Mouse (Mus musculus) granulocyte monocyte progenitor cell, adult 5-6 weeks (primary cell): ENCODE measurements around the gene Adamts9. TPM values are rescaled to one million over a fixed set of nuclear protein-coding genes. Genes with fewer than 3 reads are reported as not detected.
A peak's percentile ranks its signal among the peaks of the same experiment; 100 is the strongest.

Experiments
- ATAC-seq: replicated peaks from 2 replicates; pipeline ENCODE4 v1.8.0; 2016; ENCODE audit warnings: mild to moderate bottlenecking, moderate TSS enrichment, inconsistent platforms; ENCODE audit not compliant: poor library complexity, severe bottlenecking
- total RNA-seq, 2 experiments: library from RNA; stranded (forward) in 1 of 2; stranded (reverse) in 1 of 2; fragments of 200-712, 200-1000 nt in 1 of 2; fragments of >200 nt in 1 of 2; fragmentation: Nextera tagmentation in 1 of 2; gene quantifications; 2 replicates each; pipeline ENCODE4 v1.2.3; 2014 to 2017

Adamts9 gene
- total RNA-seq, 2 experiments from 2014 or later, result not detected

DNA sequence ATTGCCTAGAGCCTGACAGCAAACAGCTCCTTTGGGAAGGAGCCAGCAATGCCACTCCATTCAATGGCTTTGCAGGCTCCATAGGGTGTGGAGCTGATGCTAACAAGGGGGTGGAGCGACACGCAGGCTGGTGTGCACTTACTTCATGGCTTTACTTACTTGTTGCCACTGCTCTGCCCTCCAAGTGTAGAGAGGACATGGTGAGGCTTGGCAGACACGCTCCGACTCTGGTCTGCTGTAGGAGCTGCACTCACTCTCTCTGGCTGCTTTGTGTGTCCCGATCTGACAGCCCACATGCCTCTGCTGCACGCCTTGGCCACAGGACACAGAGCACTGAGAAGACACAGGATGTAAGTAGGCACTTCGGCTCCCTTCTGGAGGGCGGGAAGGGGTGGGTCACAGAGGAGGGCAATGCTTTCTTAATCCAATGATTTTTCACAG, 127.0 kb downstream of the Adamts9 start, which contains the start of gene A730049H05Rik:
TSS of gene A730049H05Rik (plus strand) at position 168 of the 441 bp plus-strand sequence.
- ATAC-seq, result no peak

DNA sequence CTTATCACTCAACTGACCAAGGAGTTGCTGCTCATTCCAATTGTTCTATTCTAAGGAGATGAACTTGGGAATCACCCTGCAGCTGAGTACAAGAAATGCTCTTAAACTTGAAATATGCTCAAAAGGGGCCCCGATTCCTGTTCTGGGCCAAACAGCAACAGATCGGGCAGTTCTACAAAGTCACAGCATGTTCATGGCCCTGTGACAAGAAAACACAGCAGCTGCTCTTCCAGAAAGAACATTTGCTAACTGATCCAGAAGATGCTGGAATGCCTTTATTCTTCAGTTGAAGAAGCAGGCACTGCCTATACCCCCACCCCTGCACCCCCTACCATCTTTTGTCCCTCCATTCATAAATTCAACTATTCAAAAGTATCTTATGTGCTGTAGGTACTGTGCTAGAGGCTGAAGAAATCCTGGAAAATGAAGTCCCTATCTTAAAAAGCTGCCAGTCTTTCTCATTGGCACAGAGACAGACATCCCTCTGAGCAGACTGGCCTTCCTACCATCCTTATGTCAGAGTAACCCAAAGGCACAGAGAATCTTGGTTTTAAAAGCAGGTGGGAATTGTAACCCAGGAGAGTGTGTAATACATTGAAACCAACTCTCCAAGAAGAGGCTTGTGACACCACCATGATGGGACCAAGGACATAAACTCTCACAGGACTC, 130.5 kb downstream of the Adamts9 start:
- no peak for ATAC-seq

DNA sequence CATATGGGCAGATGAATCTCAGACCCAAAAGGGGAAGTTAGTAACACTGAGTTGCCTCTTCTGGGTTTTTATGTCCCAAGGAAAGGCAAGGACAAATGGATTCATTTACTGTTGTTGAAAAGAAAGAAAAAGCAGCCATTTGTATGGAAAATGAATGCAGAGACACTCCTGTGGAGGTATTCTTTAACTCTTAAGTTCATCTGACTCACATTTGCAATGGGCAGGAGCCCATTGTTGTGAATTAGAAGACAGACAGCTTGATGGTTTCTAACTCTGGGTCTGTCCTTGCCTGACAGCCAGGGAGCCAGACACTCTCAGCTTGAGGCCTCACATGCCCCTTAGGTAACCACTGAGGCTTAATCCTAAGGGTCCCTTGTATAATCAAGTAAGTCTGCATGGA, 131.7 kb downstream of the Adamts9 start:
- ATAC-seq, result no peak

DNA sequence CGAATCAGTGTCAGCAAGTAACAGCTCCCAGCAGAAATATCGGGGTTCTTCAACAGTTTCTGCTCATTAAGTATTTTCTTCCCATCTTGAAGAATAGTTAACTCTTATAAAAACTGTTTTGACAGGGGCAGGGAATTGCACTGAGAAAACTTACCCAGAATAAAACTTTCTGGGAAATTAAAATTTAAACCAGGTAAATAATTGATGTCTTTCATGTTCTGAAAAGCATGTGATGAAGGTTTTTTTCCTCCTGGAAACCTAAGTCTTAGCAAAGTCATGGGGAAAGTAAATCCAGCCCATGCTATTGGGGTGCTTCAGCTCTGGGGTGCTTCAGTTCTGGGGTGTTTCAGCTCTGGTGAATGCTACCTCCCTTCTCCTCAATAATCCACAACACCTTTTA, 132.7 kb downstream of the Adamts9 start:
- ATAC-seq, result no peak

DNA sequence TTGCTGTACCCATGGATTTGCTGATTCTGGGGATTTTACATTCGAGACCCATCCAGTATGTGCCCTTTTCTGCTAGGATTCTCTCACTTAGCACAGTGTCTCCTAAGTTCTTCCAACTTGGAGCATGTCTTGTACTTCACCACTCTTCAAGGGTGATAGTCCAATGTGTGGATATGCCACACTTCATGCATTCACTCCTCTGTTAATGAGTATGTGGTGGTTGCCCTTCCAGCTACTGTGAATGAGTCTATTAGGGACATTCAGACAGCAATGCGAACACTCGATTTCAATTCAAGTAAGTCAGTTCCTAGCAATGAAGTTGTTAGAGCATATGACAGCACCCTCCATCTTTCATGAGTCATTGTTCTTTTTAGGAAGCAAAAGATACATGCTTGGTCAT, 133.5 kb downstream of the Adamts9 start:
- no peak for ATAC-seq

DNA sequence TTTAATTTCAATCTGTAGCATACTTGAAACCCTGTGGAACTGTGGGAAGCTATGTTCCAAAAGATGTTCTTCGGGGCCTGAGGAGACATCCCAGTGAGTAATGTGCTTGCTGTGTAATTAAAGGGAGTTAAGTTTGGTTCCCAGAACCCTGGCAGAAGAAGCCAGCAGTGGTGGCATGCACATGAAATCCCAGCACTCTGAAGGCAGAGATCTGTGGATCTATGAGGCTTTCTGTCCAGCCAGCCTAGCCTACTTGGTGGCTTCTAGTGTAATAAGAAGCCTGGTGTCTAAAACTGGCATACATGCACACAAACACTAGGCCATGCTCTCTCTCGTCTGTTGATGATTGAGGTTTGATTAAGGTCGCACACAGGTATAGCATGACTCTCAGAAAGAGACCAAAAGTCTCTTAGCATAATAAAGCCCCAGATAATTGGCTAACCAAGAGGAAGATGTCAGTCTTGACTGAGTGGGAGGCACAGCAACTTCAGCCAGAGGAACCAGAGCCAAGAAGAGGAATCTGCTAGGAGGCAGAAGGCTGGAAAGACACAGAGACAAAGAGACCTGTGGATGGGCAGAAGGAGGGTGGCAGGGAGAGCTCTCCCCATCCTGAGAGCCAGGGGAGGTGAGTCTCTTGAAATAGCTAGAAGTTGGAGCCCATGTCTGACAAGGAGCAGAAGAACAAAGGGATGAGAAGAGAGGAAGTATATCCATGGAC, 138.9 kb downstream of the Adamts9 start:
- no peak for ATAC-seq

DNA sequence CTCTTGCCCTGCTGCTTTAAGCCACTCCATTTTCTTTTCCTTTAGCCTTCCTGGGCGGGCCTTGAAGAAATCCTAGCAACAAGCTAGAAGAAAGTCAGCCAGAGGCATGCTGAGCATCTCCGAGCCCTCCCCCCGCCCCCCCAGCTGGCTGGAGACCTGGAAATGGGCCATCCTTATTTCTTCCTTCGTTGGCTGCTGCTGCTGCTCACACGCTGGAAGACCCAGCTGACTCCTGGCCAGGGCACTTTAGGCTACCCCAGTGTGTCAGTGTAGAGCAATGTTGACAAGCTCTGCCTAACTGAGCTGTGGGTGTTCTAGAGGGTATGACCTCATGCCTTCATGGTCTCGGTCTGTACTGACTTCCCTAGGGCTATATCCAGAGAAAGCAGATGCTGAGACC, 140.1 kb downstream of the Adamts9 start:
- ATAC-seq, result no peak

DNA sequence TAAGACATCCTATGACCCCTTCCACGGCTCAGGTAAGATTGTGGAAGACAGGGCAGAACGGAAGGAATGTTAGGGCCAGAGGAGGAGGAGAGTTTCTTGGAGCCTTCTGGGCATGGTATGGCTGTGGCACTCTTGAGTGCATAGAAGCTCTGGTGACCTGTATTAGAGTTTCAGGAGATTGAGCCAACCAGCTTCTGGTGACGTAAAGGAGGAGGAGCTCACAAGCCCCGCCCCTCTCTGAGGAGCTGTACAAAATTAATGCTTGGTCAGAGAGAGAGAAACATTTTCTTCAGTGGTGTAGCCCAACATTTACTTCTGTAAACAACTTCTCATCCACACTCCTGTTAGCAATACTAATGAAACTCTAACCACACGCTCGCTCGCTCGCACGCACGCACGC, 140.9 kb downstream of the Adamts9 start:
- no peak for ATAC-seq

DNA sequence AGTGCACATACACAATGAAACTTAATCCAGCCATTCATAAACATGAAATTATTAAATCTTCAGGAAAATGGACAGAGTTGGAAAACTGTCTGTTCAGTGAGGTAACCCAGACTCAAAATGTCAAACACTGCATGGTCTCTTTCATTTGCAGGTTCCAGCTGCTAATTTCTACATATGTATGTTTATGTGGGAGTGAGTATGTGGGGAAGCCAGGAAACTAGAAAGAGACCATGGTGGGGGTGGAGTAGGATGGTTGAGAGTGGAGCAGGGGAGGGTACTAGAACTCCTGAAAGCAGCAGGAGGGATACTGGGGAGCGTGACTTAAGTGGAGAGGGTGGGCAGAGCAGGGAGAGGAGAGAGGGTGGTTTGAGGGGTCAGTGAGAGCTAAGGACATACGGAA, 141.8 kb downstream of the Adamts9 start:
- no peak for ATAC-seq

DNA sequence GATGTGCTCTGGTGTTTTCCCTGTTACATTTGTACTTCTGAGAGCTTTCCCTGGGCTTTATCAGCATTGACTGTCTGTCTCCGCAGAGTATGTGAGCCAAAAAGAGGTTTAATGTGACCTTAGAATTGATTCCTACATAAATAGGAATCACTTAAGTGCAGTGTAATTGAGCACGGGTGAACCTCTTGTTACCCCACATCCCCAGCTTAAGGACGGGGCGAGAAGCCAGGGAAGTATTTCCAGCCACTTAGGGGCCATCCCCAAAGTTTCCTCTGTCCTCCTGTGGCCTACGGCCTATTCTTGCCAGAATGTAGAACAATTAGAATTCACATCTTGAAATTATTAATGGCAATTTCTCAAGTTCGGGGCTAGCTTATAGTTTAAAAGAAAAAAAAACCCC, 149.5 kb downstream of the Adamts9 start:
- ATAC-seq, result no peak

DNA sequence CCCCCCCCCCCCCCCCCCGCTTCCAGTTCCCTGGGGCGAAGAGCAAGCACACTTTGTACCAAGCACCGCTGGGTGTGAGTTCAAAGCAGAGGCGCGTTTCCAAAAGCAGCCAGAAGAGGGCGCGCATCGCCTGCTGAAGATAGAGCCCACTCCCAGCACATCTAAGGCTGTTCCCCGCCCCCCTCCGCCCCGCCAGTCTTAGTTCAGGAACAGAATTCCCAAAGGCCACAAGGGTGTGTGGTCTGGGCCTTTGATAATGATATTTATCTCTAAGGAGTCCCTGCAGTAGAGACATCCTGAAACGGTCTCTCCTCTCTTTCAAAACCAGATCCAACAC, 155.9 kb downstream of the Adamts9 start:
- peak; percentile 76 for ATAC-seq

DNA sequence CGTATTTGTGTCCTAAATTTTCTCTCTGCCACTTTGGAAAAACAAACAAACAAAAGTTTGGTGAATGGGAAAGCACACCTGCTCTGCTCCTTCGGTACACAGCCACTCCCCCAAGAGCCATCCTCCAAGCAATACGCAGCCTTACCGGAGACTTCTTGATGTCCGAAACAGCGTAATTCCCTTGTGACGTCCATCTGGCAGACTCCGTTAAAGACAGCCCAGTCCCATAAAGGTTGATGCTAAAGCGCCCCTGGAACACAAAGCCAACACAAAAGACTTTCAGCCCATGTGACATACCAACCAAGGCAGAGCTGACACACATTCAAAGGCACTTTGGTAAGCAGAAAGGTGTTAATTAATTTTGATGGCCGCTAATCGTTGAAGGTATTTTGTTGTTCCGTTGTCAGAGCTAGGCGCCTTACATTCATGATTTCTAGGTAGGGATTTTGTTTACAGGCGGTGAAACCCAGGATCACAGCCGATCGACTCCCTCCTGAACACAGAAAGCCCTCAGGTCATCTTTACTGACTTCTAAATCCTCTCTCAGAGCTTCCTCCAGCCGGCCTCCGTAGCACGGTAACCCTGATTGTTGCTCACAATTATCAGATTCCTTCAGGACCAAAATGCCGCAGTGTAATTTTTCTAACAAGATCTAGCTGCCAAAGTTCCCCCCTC, 156.5 kb downstream of the Adamts9 start:
- ATAC-seq, result no peak

DNA sequence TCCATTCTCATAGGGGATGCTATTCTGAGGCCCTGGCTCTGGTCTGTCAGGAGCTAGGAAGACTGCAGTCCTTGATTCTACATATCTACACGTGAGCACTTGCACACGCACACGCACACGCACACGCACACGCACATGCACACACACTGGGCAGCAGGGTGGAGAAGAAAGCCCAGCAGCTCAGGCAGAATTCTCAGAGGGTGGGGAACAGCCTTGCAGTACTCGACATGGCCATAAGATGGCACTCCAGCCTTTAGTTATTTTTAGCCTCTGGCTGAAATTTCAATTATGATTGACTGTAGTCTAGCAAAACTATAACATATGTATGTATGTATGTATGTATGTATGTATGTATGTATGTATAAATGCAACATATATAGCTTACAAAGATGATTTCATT, 158.5 kb downstream of the Adamts9 start:
- peak; percentile 70 for ATAC-seq

DNA sequence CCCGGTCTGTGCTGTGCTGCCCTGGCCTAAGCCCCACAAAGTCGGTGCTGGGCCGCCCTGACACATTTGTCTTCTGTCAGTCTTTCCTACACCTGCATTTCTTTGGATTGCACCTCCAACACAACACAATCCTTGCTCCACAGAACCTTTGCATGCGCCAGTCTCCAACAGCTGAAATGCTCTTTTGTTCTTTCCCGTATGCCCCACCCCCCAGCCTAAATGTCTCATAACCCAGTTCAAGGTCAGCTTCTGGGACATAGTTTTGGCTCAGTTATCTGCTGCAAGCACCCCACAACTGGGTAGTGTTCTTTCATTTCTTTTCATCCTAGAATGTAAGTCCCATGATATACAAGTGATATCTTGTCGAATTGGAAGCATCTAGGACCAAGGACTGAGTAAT, 161.8 kb downstream of the Adamts9 start:
- ATAC-seq, result no peak

DNA sequence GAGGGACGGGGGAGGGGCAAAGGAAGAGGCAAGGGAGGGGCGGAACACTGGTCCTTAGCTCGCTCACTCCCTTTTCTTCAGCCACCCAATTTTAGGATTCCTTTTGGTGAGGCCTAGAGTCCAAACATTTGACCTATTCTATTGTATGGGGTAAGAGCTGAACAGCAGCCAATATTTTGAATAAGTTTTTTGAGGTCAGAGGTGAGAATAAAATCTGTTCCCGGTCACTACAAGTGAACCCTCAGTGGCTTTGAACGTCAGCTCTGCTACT, 163.4 kb downstream of the Adamts9 start:
- no peak for ATAC-seq

DNA sequence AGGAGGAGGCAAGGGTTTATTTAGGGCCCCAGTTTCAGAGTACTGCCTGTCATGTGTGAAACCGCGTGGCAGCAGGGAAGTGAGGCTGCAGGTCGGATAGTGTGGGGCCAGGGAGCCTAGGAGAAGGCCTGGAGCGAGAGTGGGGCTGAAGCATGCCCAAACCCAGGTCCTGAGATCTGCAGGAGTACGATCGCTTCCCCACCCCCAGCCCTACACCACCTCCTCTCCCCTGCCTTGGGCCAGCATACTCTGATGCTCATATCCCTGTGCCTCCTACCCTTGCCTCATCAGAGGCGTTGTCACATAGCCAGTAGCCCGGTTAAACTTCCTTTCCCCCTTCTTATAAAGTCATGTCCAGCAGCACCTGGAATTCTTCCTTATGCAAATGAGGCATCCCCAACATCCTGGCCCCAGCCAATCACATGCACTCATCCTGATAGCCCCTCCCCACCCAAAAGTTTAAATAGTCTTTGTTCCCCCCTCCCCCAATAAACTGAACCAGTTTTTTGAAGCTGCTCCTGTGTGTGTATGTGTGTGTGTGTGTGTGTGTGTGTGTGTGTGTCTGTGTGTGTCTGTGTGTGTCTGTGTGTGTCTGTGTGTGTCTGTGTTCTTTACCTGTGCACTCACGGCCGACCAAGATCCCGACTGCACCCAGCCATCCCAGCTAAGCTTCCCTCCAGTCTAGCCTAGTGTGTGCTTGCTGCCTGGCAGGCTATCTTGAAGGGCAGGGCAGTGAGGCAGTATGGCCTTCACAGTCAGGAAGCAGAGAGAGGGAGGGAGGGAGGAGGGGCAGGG, 164.0 kb downstream of the Adamts9 start:
- ATAC-seq, result no peak

DNA sequence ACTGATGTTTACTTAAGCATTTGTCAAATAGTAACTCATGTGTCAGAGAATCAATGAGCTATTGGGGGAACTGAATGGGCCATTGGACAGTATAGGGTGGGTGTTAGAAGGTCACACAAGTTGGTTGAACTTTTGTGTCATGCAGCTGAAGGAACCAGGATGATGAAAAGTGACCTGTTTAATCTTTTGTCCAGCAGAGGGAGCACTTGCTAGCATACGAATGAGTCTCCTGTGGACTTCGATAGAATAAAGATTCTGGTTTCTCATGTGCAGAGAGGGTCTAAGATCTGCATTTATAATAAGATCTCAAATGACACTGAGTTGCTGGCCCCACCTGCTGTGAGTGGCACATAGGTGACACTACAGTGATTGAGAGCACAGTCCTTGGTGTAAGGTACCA, 166.9 kb downstream of the Adamts9 start:
- ATAC-seq, result no peak; the same call in 1 of the 2 replicates

DNA sequence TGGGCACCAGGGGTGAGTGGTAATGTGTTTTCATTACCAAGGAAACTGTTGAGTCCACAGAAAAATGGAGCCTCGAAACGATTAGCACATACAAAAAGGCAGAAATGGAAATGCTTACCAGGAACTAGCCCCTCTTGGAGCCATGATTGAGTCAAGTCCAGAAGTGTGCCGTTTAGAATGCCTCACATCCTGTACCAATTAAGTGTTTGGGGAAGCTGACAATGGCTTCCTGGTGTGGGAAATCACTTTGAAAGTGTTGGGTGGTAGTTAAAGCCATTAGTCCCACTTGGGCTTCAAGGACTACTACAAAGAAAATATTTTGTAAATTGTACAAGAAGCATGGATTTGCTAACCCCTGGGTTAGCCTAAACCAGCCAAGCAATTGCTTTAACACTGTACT, 180.9 kb downstream of the Adamts9 start:
- no peak for ATAC-seq

DNA sequence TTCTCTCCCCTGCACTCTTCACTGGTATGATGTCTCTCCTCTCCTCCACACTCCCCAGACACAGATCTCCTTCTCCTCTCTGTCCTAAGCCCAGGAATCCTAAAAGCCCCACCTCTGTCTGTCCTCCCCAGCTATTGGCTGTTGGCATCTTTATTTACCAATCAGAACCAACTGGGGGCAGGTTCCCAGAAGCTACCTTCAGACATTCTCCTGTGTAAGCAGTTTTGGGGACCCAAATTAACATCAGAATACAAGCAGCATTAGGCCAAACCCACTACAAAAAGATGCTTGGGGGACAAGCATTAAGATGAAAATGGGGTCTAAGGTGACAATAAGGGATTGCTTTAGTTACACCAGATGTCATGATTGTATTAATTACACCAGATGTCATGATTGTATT, 183.7 kb downstream of the Adamts9 start:
- ATAC-seq, result no peak

DNA sequence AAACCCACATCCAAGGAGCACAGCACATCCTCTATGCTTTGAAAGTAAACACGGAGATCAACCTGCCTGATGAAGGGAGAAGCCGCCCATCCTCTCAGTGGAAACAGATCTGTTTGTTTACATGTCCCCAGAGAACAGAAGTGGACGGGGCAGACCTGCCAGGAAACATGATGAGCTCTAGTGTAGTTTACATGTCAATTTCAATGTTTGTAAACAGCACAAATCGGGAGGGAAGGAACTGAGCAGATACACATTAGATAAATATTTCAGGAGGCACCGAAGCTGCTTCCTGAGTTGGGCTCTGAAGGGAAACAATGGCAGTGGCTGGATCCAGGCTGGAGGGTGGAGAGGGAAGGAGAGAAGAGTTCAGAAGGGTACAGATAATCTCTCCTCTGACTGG, 187.5 kb downstream of the Adamts9 start:
- no peak for ATAC-seq

DNA sequence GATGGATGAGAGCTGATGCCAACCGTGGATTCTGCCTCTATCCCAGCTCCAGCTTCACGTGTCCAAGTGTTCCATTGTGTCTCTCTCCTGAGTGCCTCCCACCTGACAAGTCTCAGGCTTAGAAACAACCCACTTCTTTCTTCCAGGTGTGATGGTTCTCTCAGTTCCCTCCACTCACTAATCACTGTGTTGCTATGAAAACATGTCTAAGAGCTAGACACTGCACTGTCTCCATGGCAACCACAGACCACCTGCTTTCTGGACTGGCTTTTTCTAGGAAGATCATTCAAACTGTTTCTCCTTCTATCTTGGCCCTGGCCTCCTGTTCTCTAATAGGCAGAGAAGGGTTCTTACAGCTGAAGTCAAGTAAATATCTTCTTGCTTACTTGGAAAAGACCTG, 190.6 kb downstream of the Adamts9 start:
- no peak for ATAC-seq
